Mouse (Mus musculus): ENCODE data around the gene B4galt5. TPM values are rescaled to one million over a fixed set of nuclear protein-coding genes. Genes with fewer than 3 reads are reported as not detected.

Gene B4galt5
- polyA plus RNA-seq, 1 experiment from 2014 or later = 7.3 TPM

- no peak for DNase-seq (ENCODE audit: low spot score)
- H3K27ac ChIP-seq (replicated peaks) = no peak overlapping the region
- 71% methylated on average over 2 of the region's 2 CpGs for WGBS
- no peaks in the 10 kb centered on the region for H3K36me3 ChIP-seq (replicated peaks)
- no peaks in the 10 kb centered on the region for H3K9me3 ChIP-seq
- H3K4me1 ChIP-seq = peaks cover 29% of the 10 kb centered on the region
- H3K27me3 ChIP-seq (replicated peaks; ENCODE audit: low read depth, poor library complexity, severe bottlenecking) = no peaks in the 10 kb centered on the region
- no peak overlapping the region for H3K4me3 ChIP-seq
These were observed 11.4 kb downstream of the B4galt5 start for GRCm38 (mm10) chr2:167337580-167337979.

GRCm38 (mm10) chr2:167337214-167337512, 11.8 kb downstream of the B4galt5 start:
- H3K4me1 ChIP-seq = peaks cover 33% of the 10 kb centered on the region
- WGBS = 82% methylated on average over 3 of the region's 3 CpGs
- no peaks in the 10 kb centered on the region for H3K27me3 ChIP-seq (replicated peaks; ENCODE audit: low read depth, poor library complexity, severe bottlenecking)
- H3K27ac ChIP-seq (replicated peaks) = no peak overlapping the region; the same call in 1 of the 2 replicates
- no peak overlapping the region for H3K4me3 ChIP-seq
- no peaks in the 10 kb centered on the region for H3K9me3 ChIP-seq
- DNase-seq (ENCODE audit: low spot score) = no peak
- no peaks in the 10 kb centered on the region for H3K36me3 ChIP-seq (replicated peaks)

- H3K9me3 ChIP-seq = no peaks in the 10 kb centered on the region
- WGBS = 83% methylated on average over 10 of the region's 10 CpGs
- H3K4me1 ChIP-seq = peaks cover 35% of the 10 kb centered on the region
- no peak overlapping the region; the same call in 1 of the 2 replicates for H3K27ac ChIP-seq (replicated peaks)
- no peak overlapping the region for H3K4me3 ChIP-seq
- DNase-seq (ENCODE audit: low spot score) = no peak
- no peaks in the 10 kb centered on the region for H3K27me3 ChIP-seq (replicated peaks; ENCODE audit: low read depth, poor library complexity, severe bottlenecking)
- no peaks in the 10 kb centered on the region for H3K36me3 ChIP-seq (replicated peaks)
These were observed 12.4 kb downstream of the B4galt5 start for GRCm38 (mm10) chr2:167336384-167337213.

- Histone ChIP-seq H3K9me3 (no peaks in the 10 kb centered on the region), H3K36me3 (replicated peaks) (no peaks in the 10 kb centered on the region), H3K27me3 (replicated peaks; ENCODE audit: low read depth, poor library complexity, severe bottlenecking) (no peaks in the 10 kb centered on the region), H3K4me3 (no peak overlapping the region), H3K27ac (replicated peaks) (no peak overlapping the region), H3K4me1 (peaks cover 47% of the 10 kb centered on the region)
- no peak for DNase-seq (ENCODE audit: low spot score)
- 76% methylated on average over 9 of the region's 9 CpGs for WGBS
These were observed 13.9 kb downstream of the B4galt5 start for GRCm38 (mm10) chr2:167335066-167335465.

- peaks cover 48% of the 10 kb centered on the region for H3K4me1 ChIP-seq
- H3K36me3 ChIP-seq (replicated peaks) = no peaks in the 10 kb centered on the region
- no peaks in the 10 kb centered on the region for H3K27me3 ChIP-seq (replicated peaks; ENCODE audit: low read depth, poor library complexity, severe bottlenecking)
- no peak overlapping the region for H3K27ac ChIP-seq (replicated peaks)
- H3K4me3 ChIP-seq = no peak overlapping the region
- no peaks in the 10 kb centered on the region for H3K9me3 ChIP-seq
- DNase-seq (ENCODE audit: low spot score) = no peak
- 90% methylated on average over 4 of the region's 4 CpGs for WGBS
These were observed 14.7 kb downstream of the B4galt5 start for GRCm38 (mm10) chr2:167334312-167334711.

GRCm38 (mm10) chr2:167333450-167333849, 15.5 kb downstream of the B4galt5 start:
- WGBS = 94% methylated on average over 6 of the region's 6 CpGs

DNA sequence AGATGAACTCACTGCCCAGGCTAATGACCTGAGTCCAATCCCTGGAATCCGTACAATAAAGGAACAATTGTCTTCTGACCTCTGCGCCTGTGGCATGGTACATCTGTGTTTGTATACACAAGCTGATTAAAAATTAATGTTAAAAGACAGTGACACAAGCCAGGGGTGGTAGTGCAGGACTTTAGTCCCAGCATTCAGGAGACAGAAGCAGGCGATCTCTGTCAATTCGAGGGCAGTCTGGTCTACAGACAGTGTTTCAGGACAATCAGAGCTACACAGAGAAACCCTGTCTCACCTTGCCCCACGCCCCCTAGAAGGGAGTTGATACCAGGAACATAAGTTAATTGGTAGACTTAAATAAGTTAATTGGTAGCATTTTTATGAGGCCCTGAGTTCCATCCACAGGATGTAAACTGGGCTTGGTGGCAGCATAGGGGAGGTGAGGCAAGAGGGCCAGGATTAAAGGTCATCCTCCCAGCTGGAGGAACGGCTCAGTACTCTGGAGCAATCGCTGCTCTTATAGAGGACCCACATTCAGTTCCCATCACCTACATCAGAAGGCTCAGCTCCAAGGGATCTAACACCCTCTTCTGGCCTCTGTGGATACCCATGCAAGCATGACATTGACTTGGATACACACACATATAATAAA, 16.5 kb downstream of the B4galt5 start:
- H3K27me3 ChIP-seq (replicated peaks; ENCODE audit: low read depth, poor library complexity, severe bottlenecking) = no peaks in the 10 kb centered on the region
- no peaks in the 10 kb centered on the region for H3K36me3 ChIP-seq (replicated peaks)
- H3K4me1 ChIP-seq = peaks cover 46% of the 10 kb centered on the region
- WGBS = 72% methylated on average over 7 of the region's 7 CpGs
- DNase-seq (ENCODE audit: low spot score) = no peak
- no peaks in the 10 kb centered on the region for H3K9me3 ChIP-seq
- no peak overlapping the region for H3K27ac ChIP-seq (replicated peaks)
- H3K4me3 ChIP-seq = no peak overlapping the region

More at GRCm38 (mm10) chr2:167333450-167333849, 15.5 kb downstream of the B4galt5 start:
- Histone ChIP-seq H3K36me3 (replicated peaks) (no peaks in the 10 kb centered on the region), H3K9me3 (no peaks in the 10 kb centered on the region), H3K4me3 (no peak overlapping the region), H3K27ac (replicated peaks) (no peak overlapping the region), H3K27me3 (replicated peaks; ENCODE audit: low read depth, poor library complexity, severe bottlenecking) (no peaks in the 10 kb centered on the region), H3K4me1 (peaks cover 48% of the 10 kb centered on the region)
- DNase-seq (ENCODE audit: low spot score) = no peak

DNA sequence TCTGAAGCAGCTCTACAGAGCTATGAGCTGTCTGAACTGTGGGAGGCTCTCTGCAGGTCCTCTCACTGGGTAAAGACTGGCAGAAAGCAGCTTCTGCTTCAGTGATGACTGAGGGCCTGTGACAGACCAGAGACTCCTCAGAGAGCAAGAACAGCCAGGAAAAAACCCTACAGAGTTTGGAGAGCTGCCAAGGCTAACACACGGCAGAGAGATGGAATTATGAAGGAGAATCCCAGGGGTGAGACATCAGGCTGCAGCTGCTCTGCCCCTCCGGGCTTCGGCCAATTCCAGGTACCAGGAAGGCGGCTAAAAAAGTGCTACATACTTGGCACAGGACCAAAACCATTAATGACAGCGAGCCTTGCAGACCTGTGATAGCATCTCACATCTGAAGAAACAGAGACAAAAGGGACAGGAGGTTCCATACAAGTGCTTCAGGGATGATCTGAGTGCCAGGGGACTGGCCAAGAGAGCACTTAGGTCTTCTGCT, 17.5 kb downstream of the B4galt5 start:
- H3K9me3 ChIP-seq = no peaks in the 10 kb centered on the region
- H3K4me3 ChIP-seq = no peak overlapping the region
- 80% methylated on average over 5 of the region's 5 CpGs for WGBS
- H3K27me3 ChIP-seq (replicated peaks; ENCODE audit: low read depth, poor library complexity, severe bottlenecking) = no peaks in the 10 kb centered on the region
- H3K4me1 ChIP-seq = peaks cover 48% of the 10 kb centered on the region
- no peak for DNase-seq (ENCODE audit: low spot score)
- no peak overlapping the region for H3K27ac ChIP-seq (replicated peaks)
- H3K36me3 ChIP-seq (replicated peaks) = no peaks in the 10 kb centered on the region

GRCm38 (mm10) chr2:167330581-167330980, 18.4 kb downstream of the B4galt5 start:
- WGBS = 87% methylated on average over 5 of the region's 5 CpGs
- Histone ChIP-seq H3K4me1 (peaks cover 47% of the 10 kb centered on the region), H3K36me3 (replicated peaks) (no peaks in the 10 kb centered on the region), H3K4me3 (no peak overlapping the region), H3K27me3 (replicated peaks; ENCODE audit: low read depth, poor library complexity, severe bottlenecking) (no peaks in the 10 kb centered on the region), H3K9me3 (no peaks in the 10 kb centered on the region), H3K27ac (replicated peaks) (no peak overlapping the region)
- no peak for DNase-seq (ENCODE audit: low spot score)

DNA sequence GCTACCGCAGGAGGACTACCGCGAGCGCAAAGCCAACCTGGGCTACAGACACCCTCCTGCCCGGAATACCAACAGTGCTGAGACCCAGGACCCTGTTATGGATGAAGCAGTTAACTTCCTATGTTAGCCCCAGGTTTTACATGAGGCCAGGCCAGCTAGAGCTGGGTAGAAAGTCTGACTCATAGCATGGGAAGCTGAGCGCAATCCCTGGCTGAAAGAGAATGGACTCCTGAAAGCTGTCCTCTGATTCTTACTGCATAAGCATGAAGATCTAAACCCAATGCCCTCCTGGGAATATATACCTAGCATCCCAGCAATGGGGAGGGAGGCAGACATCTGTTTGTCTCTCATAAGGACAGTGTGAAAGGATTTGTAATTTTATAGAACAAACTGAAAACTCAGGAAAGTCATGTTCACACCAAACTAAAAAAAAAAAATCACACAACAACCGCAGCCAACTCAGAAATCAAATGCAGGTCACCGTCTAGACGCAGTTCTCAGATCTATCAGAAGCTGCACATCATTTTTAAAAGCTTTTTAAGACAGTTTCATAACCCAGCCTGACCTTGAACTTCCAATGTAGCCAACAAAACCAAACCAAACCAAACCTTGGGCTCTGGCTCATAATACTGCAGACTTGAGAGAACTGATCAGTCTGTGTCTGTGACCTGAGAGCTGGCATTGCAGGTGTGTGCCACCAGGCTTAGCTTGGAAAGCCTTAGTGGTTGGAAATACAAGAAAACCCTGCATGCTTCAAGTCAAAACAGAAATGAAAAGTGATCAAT, 19.3 kb downstream of the B4galt5 start:
- H3K4me3 ChIP-seq = no peak overlapping the region
- peaks cover 48% of the 10 kb centered on the region for H3K4me1 ChIP-seq
- no peak for DNase-seq (ENCODE audit: low spot score)
- 95% methylated on average over 9 of the region's 9 CpGs for WGBS
- no peaks in the 10 kb centered on the region for H3K27me3 ChIP-seq (replicated peaks; ENCODE audit: low read depth, poor library complexity, severe bottlenecking)
- H3K36me3 ChIP-seq (replicated peaks) = no peaks in the 10 kb centered on the region
- no peaks in the 10 kb centered on the region for H3K9me3 ChIP-seq
- no peak overlapping the region for H3K27ac ChIP-seq (replicated peaks)

DNA sequence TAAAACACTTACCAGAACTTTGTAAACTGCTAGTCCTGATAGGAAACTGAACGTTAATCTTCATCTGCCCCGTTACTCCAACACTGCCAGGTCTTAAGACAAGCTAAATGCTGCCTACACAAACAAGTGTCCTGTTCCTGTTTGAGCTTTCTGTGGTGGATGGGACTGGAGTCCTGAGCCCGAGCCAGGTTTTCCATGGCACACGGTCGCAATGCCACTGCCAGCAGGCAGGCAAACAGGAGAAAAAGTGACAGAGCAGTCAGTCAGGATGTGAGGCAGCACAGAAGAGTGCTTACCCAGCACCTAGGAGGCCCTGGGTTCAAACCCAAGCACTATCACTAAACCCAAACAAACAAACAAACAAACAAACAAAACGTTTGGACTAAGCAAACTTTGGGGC, 20.6 kb downstream of the B4galt5 start:
- no peaks in the 10 kb centered on the region for H3K9me3 ChIP-seq
- H3K4me3 ChIP-seq = no peak overlapping the region
- DNase-seq (ENCODE audit: low spot score) = no peak
- 87% methylated on average over 6 of the region's 6 CpGs for WGBS
- peaks cover 53% of the 10 kb centered on the region for H3K4me1 ChIP-seq
- H3K27me3 ChIP-seq (replicated peaks; ENCODE audit: low read depth, poor library complexity, severe bottlenecking) = no peaks in the 10 kb centered on the region
- no peaks in the 10 kb centered on the region for H3K36me3 ChIP-seq (replicated peaks)
- no peak overlapping the region for H3K27ac ChIP-seq (replicated peaks)

DNA sequence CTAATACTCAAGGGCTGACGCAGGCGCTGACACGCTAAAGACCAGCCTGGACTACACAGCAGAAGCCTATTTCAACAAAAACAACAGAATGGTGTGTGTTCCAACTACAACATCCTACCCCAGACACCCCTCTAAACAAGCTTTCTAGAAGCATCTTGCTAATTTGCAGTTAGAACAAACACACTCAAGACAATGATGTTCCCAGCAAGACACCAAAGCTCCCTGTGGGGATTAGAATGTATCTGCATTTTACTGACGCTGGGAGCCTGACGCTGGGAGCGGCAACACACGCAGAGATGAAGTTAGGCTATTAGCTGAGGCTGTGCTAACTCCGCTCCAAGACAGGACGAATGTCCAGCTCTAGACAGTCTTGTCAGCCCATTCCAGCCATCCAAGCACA, 22.4 kb downstream of the B4galt5 start:
- no peaks in the 10 kb centered on the region for H3K36me3 ChIP-seq (replicated peaks)
- no peak overlapping the region for H3K27ac ChIP-seq (replicated peaks)
- no peaks in the 10 kb centered on the region for H3K27me3 ChIP-seq (replicated peaks; ENCODE audit: low read depth, poor library complexity, severe bottlenecking)
- peaks cover 43% of the 10 kb centered on the region for H3K4me1 ChIP-seq
- no peak for DNase-seq (ENCODE audit: low spot score)
- no peaks in the 10 kb centered on the region for H3K9me3 ChIP-seq
- no peak overlapping the region for H3K4me3 ChIP-seq
- 53% methylated on average over 9 of the region's 9 CpGs for WGBS
